In the genomic region with DNA sequence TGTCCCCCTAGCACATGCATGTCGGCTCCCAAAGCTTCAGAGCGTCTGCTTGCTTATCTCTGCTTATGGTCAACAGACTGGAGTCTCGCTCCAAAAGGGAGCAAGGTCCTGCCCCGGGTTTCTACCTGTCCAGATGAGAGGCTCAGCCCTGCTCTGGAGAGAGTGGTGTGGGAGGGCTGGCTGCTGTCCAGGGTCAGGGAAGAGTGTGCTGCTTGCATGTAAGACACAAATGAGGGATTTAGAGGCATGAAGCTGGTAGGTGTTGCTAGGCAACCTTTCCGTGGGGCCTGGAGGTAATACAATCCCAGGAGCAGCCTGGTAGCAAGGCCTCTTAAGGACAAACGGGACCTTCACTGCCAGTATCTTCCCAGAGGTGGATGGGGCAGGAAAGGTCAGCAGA, we compare ENCODE assay signal across 12 mouse cellular contexts.
A peak's percentile ranks its signal among the peaks of the same experiment; 100 is the strongest.
DNase-seq lines count a peak whose midpoint lies in the region; ATAC-seq and TF ChIP-seq lines count a peak whose summit lies in the region.
"Had no signal": no experiment of that assay in that cellular context is flagged by ENCODE, and none has a peak within 500 bp of the region (broad histone marks: within the 10 kb centered on the region; RNA-seq: fewer than 3 reads in every experiment).

No protein-coding gene starts in this region.

- H3K36me3 ChIP-seq in kidney, embryonic 15.5 days: no peaks in the 10 kb centered on the region
- H3K36me3 ChIP-seq in kidney, adult 2 months (ENCODE audit: control insufficient read depth, insufficient read depth, low read length): no peaks in the 10 kb centered on the region
- H3K36me3 ChIP-seq in hindbrain, embryonic 15.5 days: no peaks in the 10 kb centered on the region
- H3K36me3 ChIP-seq in midbrain, embryonic 16.5 days (ENCODE audit: control insufficient read depth, insufficient read depth, low read length): no peaks in the 10 kb centered on the region
- H3K36me3 ChIP-seq: embryonic facial prominence, embryonic 13.5 days; heart, embryonic 15.5 days; limb, embryonic 15.5 days had no signal

- 32% methylated on average over 6 of the region's 6 CpGs for WGBS in kidney, embryonic 15.5 days
- 31% methylated on average over 6 of the region's 6 CpGs for WGBS in kidney, adult 2 months
- 50% methylated on average over 6 of the region's 6 CpGs for WGBS in hindbrain, embryonic 15.5 days
- 42% methylated on average over 6 of the region's 6 CpGs for WGBS in midbrain, embryonic 16.5 days

- H3K4me2 ChIP-seq in kidney, embryonic 15.5 days: no peak overlapping the region
- H3K4me2 ChIP-seq in hindbrain, embryonic 15.5 days: no peak overlapping the region
- no peak overlapping the region for H3K4me2 ChIP-seq in midbrain, embryonic 16.5 days (ENCODE audit: low read length)
- H3K4me2 ChIP-seq: embryonic facial prominence, embryonic 13.5 days; heart, embryonic 15.5 days; limb, embryonic 15.5 days had no signal

- H3K27me3 ChIP-seq in kidney, embryonic 15.5 days: 0 out of 2 replicates have a peak, but pooled peaks cover 2% of the 10 kb centered on the region
- H3K27me3 ChIP-seq in kidney, adult 2 months (replicated peaks; ENCODE audit: control insufficient read depth, insufficient read depth, low read length): no peaks in the 10 kb centered on the region
- H3K27me3 ChIP-seq in hindbrain, embryonic 15.5 days: 0 out of 2 replicates have a peak, but pooled peaks cover 3% of the 10 kb centered on the region
- H3K27me3 ChIP-seq in midbrain, embryonic 16.5 days (ENCODE audit: control insufficient read depth, insufficient read depth, low read depth, low read length): no peaks in the 10 kb centered on the region
- H3K27me3 ChIP-seq: embryonic facial prominence, embryonic 13.5 days; heart, embryonic 15.5 days; limb, embryonic 15.5 days had no signal

- H3K4me1 ChIP-seq in kidney, embryonic 15.5 days: peaks cover 9% of the 10 kb centered on the region; the same call in 1 of the 2 replicates
- no peaks in the 10 kb centered on the region for H3K4me1 ChIP-seq in kidney, adult 2 months (ENCODE audit: control insufficient read depth, insufficient read depth, low read length)
- peaks cover 13% of the 10 kb centered on the region for H3K4me1 ChIP-seq in hindbrain, embryonic 15.5 days (replicated peaks)
- H3K4me1 ChIP-seq in midbrain, embryonic 16.5 days (ENCODE audit: control insufficient read depth, insufficient read depth, low read length): peaks cover 9% of the 10 kb centered on the region
- H3K4me1 ChIP-seq: heart, embryonic 15.5 days had no signal

- intact Hi-C loops in heart, postnatal 14 days (cut with DNase I): no loop called here

- no peak overlapping the region for H3K9ac ChIP-seq in kidney, embryonic 15.5 days
- no peak overlapping the region for H3K9ac ChIP-seq in hindbrain, embryonic 15.5 days
- H3K9ac ChIP-seq in midbrain, embryonic 16.5 days (ENCODE audit: low read depth, low read length): no peak overlapping the region
- H3K9ac ChIP-seq: embryonic facial prominence, embryonic 13.5 days; heart, embryonic 15.5 days; limb, embryonic 15.5 days had no signal

- no peak overlapping the region for H3K27ac ChIP-seq in kidney, embryonic 15.5 days
- no peak overlapping the region for H3K27ac ChIP-seq in kidney, adult 2 months (ENCODE audit: insufficient read depth, low read depth, low read length)
- peak overlapping the region; percentile 51; the same call in 1 of the 2 replicates for H3K27ac ChIP-seq in hindbrain, embryonic 15.5 days (replicated peaks)
- peak overlapping the region; percentile 67 for H3K27ac ChIP-seq in midbrain, embryonic 16.5 days (ENCODE audit: low read length)
- H3K27ac ChIP-seq: embryonic facial prominence, embryonic 13.5 days; heart, embryonic 15.5 days; limb, embryonic 15.5 days; macrophage had no signal

- no peak for DNase-seq in kidney, adult 2 months
- peak; percentile 65 for DNase-seq in embryo, embryonic 10 days (ENCODE audit: low spot score)
- no peak for DNase-seq in urinary bladder, adult 2 months (ENCODE audit: low spot score)
- no peak for DNase-seq in heart, postnatal 14 days
- no peak for DNase-seq in lung, postnatal 14 days

- H3K4me3 ChIP-seq in kidney, embryonic 15.5 days (replicated peaks): no peak overlapping the region
- H3K4me3 ChIP-seq in kidney, adult 2 months (ENCODE audit: insufficient read depth, low read depth, low read length): no peak overlapping the region
- H3K4me3 ChIP-seq in hindbrain, embryonic 15.5 days: no peak overlapping the region
- no peak overlapping the region for H3K4me3 ChIP-seq in midbrain, embryonic 16.5 days (ENCODE audit: low read depth, low read length)
- H3K4me3 ChIP-seq: embryonic facial prominence, embryonic 13.5 days; heart, embryonic 15.5 days; limb, embryonic 15.5 days had no signal

- ATAC-seq in kidney, embryonic 15.5 days (replicated peaks; ENCODE audit: low FRiP score): 0 out of 2 replicates have a peak, but pooled peaks have one; percentile 64
- 0 out of 2 replicates have a peak, but pooled peaks have one; percentile 54 for ATAC-seq in hindbrain, embryonic 15.5 days (ENCODE audit: low FRiP score, low read depth)
- ATAC-seq in midbrain, embryonic 16.5 days: peak; percentile 79

- TF ChIP-seq CTCF in kidney, adult 2 months (conservative IDR thresholded peaks at IDR 0.05; ENCODE audit: insufficient read depth, insufficient read length, low read depth, low read length): no peak

- no peak for TF ChIP-seq POLR2A in kidney, adult 2 months (IDR thresholded peaks at IDR 0.05; ENCODE audit: low read depth, low read length)

- 0 out of 2 replicates have a peak, but pooled peaks cover 2% of the 10 kb centered on the region for H3K9me3 ChIP-seq in kidney, embryonic 15.5 days (replicated peaks)
- no peaks in the 10 kb centered on the region for H3K9me3 ChIP-seq in hindbrain, embryonic 15.5 days
- H3K9me3 ChIP-seq in midbrain, embryonic 16.5 days (replicated peaks; ENCODE audit: control insufficient read depth, low read length, poor library complexity, severe bottlenecking): no peaks in the 10 kb centered on the region
- H3K9me3 ChIP-seq: embryonic facial prominence, embryonic 13.5 days; heart, embryonic 15.5 days; limb, embryonic 15.5 days had no signal

Comparison
In these comparisons a context has a peak if more than half of its experiments do, and no peak if none do; other contexts are left out.
1. H3K27ac ChIP-seq: peak in hindbrain, embryonic 15.5 days (single experiment) and midbrain, embryonic 16.5 days (single experiment); none in kidney, embryonic 15.5 days (single experiment) and kidney, adult 2 months (single experiment).
2. Peak in every context shown above with its lines, with median percentiles within 50 percentile points of each other: ATAC-seq.